Mouse (Mus musculus) forebrain, embryonic 10.5 days (tissue): ENCODE results near the gene Gpm6b. TPM values are rescaled to one million over a fixed set of nuclear protein-coding genes. Genes with fewer than 3 reads are reported as not detected.

Source experiments
- DNase-seq: peaks from one replicate; pipeline ENCODE4 v3.0.0-alpha.2; 2017; ENCODE audit warnings: low spot score; ENCODE audit errors: extremely low spot score
- H3K27ac ChIP-seq: fragments of 300-500 bp; sonication (generic); 2 replicates; pipeline ENCODE4 v1.5.1; 2016; ENCODE audit warnings: mild to moderate bottlenecking
- H3K27me3 ChIP-seq: fragments of 300-500 bp; sonication (generic); 2 replicates; pipeline ENCODE4 v1.6.1; 2016; ENCODE audit warnings: mild to moderate bottlenecking; ENCODE audit not compliant: poor library complexity, severe bottlenecking
- H3K36me3 ChIP-seq: fragments of 300-500 bp; sonication (generic); replicated peaks from 2 replicates; pipeline ENCODE4 v1.6.1; 2016; ENCODE audit warnings: mild to moderate bottlenecking, moderate library complexity
- H3K4me1 ChIP-seq: fragments of 300-500 bp; sonication (generic); 2 replicates; pipeline ENCODE4 v1.6.1; 2016
- H3K4me3 ChIP-seq: fragments of 300-500 bp; sonication (generic); 2 replicates; pipeline ENCODE4 v1.5.1; 2016; ENCODE audit warnings: mild to moderate bottlenecking, moderate library complexity
- H3K9me3 ChIP-seq: fragments of 300-500 bp; sonication (generic); 2 replicates; pipeline ENCODE4 v1.6.1; 2016; ENCODE audit warnings: mild to moderate bottlenecking, moderate library complexity
- WGBS: fragments of 180-500 bp; shearing (Covaris S2); methylation state at CpG from one replicate; pipeline ENCODE4 v1.1.7; 2016; 5-methylcytosine and 5-hydroxymethylcytosine counted together
- polyA plus RNA-seq: library from polyadenylated mRNA; unstranded; fragments of >200 nt; fragmentation: Nextera tagmentation; extraction: Ambion mirVana; gene quantifications from 2 replicates; pipeline ENCODE4 v1.2.1, GENCODE M21; 2016

Gene Gpm6b
- polyA plus RNA-seq, 1 experiment from 2014 or later: 43.5 TPM

DNA sequence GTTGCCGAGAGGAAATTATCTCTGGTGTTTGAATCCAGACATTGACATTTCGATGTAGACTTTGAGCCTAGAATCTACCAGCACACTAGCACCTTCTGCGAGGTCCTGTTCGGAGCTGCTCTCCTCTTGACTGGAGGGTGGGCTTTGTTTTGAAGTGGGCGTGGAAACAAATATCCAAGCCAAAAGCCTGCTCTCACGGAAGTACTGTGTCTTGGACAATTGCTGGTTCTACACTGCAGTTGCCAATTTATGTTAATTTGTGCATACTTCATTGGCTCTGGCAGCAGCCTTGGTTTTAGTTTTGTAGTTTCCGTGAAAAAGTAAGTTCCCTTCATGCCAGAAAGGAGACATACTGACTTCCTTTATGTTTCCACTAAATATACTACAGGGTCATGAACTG, 2.0 kb downstream of the Gpm6b start:
- no peaks in the 10 kb centered on the region for H3K9me3 ChIP-seq
- WGBS: 78% methylated on average over 7 of the region's 7 CpGs
- no peak overlapping the region for H3K4me3 ChIP-seq
- H3K4me1 ChIP-seq: peaks cover 10% of the 10 kb centered on the region; the same call in 1 of the 2 replicates
- H3K27me3 ChIP-seq: peaks cover 98% of the 10 kb centered on the region
- H3K27ac ChIP-seq: no peak overlapping the region
- DNase-seq: no peak
- no peaks in the 10 kb centered on the region for H3K36me3 ChIP-seq

DNA sequence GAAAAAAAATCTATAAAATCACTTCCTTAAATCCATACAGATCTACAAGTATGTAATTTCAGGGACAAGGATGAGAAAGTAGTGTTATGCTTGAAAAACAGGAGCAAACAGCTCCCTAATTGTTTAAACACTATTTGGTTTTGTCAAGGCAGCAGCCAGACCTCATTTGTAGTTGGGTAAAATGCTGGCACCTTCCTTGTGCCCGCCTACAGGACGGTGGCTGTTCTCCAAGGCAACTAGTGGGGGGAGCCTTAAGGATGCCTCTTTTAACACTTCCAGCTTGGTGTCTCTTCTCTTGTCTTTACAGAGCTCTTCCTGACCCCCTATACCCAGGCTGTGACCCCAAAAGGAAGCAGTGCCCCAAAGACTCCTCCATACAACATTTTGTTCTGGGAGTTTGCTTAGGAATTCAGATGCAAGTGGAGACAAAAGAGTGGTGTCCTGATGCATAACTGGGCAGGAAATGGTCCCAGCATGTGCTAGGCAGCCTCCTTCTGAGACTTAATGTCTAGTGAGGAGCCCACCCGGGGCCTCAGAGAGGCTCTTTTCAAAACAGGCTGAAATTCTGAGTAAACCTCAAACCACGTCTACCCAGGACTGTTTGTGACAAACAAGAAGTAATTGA, 4.7 kb downstream of the Gpm6b start:
- peaks cover 97% of the 10 kb centered on the region for H3K27me3 ChIP-seq
- H3K36me3 ChIP-seq: no peaks in the 10 kb centered on the region
- no peak overlapping the region for H3K4me3 ChIP-seq
- 66% methylated on average over 4 of the region's 4 CpGs for WGBS
- DNase-seq: no peak
- H3K9me3 ChIP-seq: no peaks in the 10 kb centered on the region
- peaks cover 10% of the 10 kb centered on the region; the same call in 1 of the 2 replicates for H3K4me1 ChIP-seq
- H3K27ac ChIP-seq: no peak overlapping the region

DNA sequence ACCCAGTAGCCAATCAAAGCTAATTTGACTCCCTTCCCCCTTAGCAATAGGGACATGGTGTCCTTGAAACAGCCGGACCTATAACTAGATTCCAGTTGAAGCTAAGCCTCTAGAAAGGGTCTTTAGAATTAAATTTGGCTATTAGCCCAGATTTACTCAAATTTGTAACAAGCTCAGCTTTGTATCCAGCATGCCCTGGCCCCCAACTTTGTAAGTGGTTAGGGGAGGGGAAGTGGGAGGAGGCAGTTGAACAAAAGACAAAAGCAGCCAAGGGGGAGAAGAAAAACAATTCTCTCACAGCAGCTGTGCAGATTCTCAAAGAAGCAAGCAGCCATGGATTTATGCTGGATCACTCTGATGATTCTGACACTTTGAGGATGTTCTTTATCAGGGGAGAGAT, 32.8 kb downstream of the Gpm6b start:
- H3K36me3 ChIP-seq: no peaks in the 10 kb centered on the region
- peaks cover 8% of the 10 kb centered on the region for H3K4me1 ChIP-seq
- no peak overlapping the region for H3K27ac ChIP-seq
- H3K27me3 ChIP-seq: peaks cover 80% of the 10 kb centered on the region
- H3K4me3 ChIP-seq: no peak overlapping the region
- DNase-seq: no peak
- WGBS: 24% methylated on average over 1 of the region's 1 CpGs
- no peaks in the 10 kb centered on the region for H3K9me3 ChIP-seq

DNA sequence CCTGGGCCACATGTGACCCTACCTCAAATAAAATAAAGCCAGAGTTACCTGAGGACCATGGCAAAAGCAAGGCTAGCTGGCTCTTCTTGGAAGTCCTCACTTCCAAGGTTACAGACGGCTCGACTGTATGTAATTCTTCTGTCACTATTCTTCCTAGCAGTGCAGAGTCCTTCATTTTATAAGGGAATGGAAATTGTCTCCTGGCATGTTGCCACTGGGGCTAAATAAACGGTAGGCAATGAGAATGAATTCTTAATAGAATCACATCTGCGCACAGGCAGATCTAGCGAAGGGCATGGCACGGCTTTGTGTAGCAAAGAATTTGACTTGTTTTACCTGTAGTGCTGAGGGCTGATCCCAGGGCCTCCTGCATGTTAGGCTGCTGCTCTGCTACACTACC, 33.9 kb downstream of the Gpm6b start:
- Histone ChIP-seq H3K27me3 (peaks cover 92% of the 10 kb centered on the region), H3K9me3 (no peaks in the 10 kb centered on the region)

DNA sequence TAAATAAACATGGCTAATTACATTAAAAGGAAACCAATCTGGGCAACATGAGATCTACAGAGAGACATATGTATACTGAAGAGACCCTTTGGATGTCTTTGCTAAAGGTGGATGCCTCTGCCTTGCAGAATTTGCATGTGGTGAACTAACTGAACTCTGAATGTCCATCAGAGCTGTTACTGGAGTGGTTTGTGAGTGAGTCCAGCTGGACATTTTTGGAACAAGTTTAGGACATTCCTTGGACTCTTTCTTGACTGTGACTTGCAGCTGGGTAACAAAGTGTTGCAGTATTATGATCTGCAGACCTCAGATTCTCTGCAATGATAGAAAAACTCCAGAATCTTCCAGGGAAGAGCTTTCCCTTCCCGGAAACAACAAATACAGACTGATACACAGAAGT, 41.1 kb downstream of the Gpm6b start:
- Histone ChIP-seq H3K36me3 (no peaks in the 10 kb centered on the region), H3K27ac (no peak overlapping the region), H3K9me3 (no peaks in the 10 kb centered on the region), H3K4me1 (no peaks in the 10 kb centered on the region), H3K27me3 (peaks cover 93% of the 10 kb centered on the region), H3K4me3 (no peak overlapping the region)
- WGBS: 93% methylated on average over 1 of the region's 1 CpGs
- DNase-seq: no peak

More for the DNA sequence above, 33.9 kb downstream of the Gpm6b start:
- WGBS: 92% methylated on average over 6 of the region's 6 CpGs
- Histone ChIP-seq H3K4me3 (no peak overlapping the region), H3K4me1 (peaks cover 8% of the 10 kb centered on the region), H3K27ac (no peak overlapping the region), H3K36me3 (no peaks in the 10 kb centered on the region)
- DNase-seq: no peak

DNA sequence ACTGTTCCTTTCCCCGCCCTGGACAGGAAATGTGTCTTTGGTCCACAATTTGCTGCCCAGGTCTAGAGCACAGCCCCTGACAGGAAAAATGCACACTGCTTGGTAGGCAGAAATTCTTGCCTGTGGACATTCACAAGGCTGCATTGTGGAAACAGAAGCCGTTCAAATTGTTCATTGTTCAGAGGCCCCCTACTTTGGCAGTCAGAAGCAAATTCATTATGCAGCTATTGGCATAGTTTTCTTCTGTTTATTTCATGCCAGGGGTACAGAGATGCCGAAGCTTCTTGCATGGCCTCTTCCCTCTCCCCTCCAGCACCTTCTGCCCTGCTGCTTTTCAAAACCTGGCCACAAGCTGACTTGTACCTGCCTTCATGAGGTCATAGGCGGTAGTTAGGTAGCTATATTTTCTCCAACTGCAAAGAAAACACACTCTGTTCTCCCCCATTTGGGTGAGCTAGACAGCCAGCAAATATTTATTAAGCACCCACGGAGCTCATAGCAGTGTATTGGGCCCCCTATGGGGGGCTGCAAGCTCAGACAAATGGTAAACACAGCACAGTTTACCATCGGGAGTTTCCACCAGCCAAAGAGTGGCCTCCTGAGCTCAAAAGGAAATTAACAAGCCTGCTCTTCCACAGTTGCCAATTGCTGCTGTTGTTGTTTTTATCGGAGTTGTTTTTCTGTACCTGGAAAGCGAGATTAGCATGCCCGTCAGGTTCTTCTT, 48.2 kb downstream of the Gpm6b start:
- peaks cover 97% of the 10 kb centered on the region for H3K27me3 ChIP-seq
- no peak overlapping the region for H3K4me3 ChIP-seq
- H3K27ac ChIP-seq: no peak overlapping the region
- no peaks in the 10 kb centered on the region for H3K36me3 ChIP-seq
- DNase-seq: no peak
- no peaks in the 10 kb centered on the region for H3K9me3 ChIP-seq
- 72% methylated on average over 9 of the region's 9 CpGs for WGBS
- H3K4me1 ChIP-seq: peaks cover 9% of the 10 kb centered on the region

DNA sequence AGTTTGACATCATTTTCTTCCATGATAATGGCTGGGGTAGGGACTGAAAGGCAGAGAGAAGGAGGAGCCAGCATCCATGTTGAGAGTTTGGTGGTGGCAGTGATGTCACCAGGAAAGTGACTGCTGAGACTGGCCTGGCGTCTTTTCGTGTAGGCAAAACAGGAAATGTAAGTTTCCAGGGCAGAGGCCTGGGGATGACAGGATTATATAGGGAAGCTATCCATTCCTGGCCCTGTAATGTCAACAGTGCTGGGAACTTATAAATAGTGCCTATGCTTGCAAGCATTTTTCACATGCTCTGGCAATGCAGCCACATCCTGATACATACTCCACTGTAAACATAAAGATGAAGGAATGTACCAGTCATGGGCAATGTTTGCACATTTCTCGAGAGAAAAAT, 52.6 kb downstream of the Gpm6b start:
- Histone ChIP-seq H3K4me1 (peaks cover 9% of the 10 kb centered on the region), H3K4me3 (no peak overlapping the region), H3K36me3 (no peaks in the 10 kb centered on the region), H3K27me3 (peaks cover 100% of the 10 kb centered on the region), H3K9me3 (no peaks in the 10 kb centered on the region), H3K27ac (no peak overlapping the region)
- 73% methylated on average over 3 of the region's 3 CpGs for WGBS
- DNase-seq: no peak

DNA sequence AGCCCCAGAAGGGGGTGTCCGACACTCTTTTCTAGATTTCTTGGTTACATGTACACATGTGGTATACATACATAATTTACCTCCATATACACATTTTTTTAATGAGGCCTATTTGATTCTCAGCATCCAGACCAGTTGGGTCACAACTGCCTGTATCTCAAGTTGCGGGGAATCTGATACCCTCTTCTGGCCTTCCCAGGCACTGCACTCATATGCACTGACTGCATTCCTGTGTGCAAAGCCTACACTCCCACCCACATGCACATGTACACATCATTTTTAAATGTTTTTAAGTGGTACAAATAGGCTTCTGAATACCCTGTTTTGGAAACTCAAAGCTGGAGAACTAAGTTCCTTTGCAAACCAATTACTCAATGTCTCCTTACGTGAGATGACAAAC, 54.8 kb downstream of the Gpm6b start:
- Histone ChIP-seq H3K27me3 (peaks cover 96% of the 10 kb centered on the region), H3K4me1 (no peaks in the 10 kb centered on the region), H3K9me3 (no peaks in the 10 kb centered on the region), H3K36me3 (no peaks in the 10 kb centered on the region), H3K4me3 (no peak overlapping the region), H3K27ac (no peak overlapping the region)
- 95% methylated on average over 3 of the region's 3 CpGs for WGBS
- no peak for DNase-seq

DNA sequence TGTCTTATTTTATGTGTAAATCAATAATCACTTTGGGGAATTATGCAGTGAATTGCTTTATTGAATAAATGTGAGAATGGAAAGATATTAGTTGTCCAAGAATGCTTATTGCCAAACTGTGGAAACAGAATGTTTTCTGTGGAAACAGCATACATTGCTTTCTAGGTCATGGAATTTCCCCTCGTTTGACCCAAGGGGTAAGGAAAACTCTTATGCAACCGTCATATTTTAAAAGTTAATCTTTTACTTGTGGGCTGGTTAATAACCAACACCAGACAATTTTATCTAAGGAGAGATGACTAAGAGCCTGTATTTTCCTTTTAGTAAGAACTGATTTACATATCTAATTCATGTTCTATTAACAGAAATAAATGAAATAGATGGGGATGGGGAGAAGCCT, 64.1 kb downstream of the Gpm6b start:
- Histone ChIP-seq H3K27ac (no peak overlapping the region), H3K4me3 (no peak overlapping the region), H3K9me3 (no peaks in the 10 kb centered on the region), H3K27me3 (peaks cover 95% of the 10 kb centered on the region), H3K36me3 (no peaks in the 10 kb centered on the region), H3K4me1 (no peaks in the 10 kb centered on the region)
- 80% methylated on average over 2 of the region's 2 CpGs for WGBS
- DNase-seq: no peak

DNA sequence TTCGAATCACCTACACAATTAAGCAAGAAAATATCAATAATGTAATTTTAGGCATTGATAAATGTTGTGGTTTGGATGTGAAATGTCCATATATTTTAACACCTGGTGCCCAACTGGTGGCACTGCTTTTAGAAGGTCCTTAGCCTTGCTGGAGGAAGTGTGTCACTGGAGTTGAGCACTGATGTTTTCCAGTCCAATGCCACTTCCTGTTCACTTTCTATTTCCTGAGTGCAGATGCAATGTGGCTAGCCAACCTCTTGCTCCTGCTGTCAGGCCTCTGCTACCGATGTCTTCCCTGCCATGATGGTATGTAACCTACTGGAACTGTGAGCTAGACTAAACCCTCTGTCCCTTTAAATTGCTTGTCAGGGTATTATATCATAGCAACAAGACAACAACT, 65.6 kb downstream of the Gpm6b start:
- Histone ChIP-seq H3K27me3 (peaks cover 95% of the 10 kb centered on the region), H3K9me3 (no peaks in the 10 kb centered on the region)
- no peak for DNase-seq

DNA sequence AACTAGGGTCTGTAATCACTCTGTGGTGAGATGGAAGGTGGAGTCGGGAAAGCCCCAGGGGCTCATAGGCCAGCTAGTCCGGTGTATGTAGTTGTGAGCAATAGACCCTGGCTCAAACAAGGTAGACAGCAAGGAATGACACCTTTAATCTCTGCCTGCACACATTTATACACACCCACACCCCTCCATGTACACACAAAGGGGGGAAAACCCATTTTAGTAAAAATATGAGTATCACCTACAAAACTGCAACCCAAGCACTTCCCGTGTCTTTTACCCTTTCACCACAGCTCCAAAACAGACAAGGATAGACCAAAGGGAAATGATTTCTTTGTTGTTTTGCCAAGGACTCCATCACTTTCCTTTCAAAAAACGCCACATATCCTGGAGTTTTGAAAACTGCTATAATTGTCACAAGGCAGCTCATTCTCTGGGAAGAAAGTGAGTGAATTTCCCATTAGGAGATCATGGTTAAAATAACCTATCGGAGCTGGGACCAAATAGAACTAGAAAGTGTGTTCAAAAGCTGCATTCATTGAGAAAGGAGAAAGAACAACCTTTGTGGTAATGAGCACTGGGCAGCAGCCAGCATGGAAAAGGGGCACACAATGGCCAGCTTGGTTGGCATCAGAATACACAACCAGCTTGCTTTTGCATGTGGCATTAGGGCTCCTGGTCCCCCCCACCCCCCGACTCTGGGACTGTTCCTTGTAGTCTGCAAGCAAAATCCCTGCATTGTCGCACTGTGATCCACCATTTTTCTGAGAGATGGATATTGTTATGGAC, 68.9 kb downstream of the Gpm6b start:
- Histone ChIP-seq H3K27me3 (peaks cover 93% of the 10 kb centered on the region), H3K4me1 (no peaks in the 10 kb centered on the region), H3K9me3 (no peaks in the 10 kb centered on the region), H3K36me3 (no peaks in the 10 kb centered on the region), H3K27ac (no peak overlapping the region), H3K4me3 (no peak overlapping the region)
- DNase-seq: no peak
- WGBS: 87% methylated on average over 7 of the region's 7 CpGs

More for the DNA sequence above, 65.6 kb downstream of the Gpm6b start:
- no peaks in the 10 kb centered on the region for H3K36me3 ChIP-seq
- 91% methylated on average over 2 of the region's 2 CpGs for WGBS
- no peak overlapping the region for H3K4me3 ChIP-seq
- no peak overlapping the region for H3K27ac ChIP-seq
- no peaks in the 10 kb centered on the region for H3K4me1 ChIP-seq

DNA sequence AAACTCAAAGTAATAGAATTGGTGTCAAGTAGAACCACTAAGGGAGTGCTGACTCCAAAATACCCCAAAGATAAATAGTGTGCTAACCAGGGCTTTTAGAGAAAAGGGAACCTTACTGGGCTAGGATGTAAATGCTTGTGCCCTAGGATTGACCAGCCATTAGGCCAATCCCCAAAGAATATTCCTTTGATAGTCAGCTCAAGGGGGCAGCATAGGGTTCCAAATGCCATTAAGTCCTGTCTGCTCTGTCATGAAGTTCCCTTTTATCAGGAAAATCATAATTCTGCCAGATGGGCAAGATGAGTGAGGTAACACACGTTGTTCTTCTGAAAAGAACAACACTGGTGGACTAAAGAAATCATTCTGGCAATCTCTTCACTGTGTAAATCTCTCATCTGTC, 70.1 kb downstream of the Gpm6b start:
- Histone ChIP-seq H3K27ac (no peak overlapping the region), H3K36me3 (no peaks in the 10 kb centered on the region), H3K4me1 (no peaks in the 10 kb centered on the region), H3K27me3 (peaks cover 93% of the 10 kb centered on the region), H3K9me3 (no peaks in the 10 kb centered on the region), H3K4me3 (no peak overlapping the region)
- 73% methylated on average over 1 of the region's 1 CpGs for WGBS
- DNase-seq: no peak

DNA sequence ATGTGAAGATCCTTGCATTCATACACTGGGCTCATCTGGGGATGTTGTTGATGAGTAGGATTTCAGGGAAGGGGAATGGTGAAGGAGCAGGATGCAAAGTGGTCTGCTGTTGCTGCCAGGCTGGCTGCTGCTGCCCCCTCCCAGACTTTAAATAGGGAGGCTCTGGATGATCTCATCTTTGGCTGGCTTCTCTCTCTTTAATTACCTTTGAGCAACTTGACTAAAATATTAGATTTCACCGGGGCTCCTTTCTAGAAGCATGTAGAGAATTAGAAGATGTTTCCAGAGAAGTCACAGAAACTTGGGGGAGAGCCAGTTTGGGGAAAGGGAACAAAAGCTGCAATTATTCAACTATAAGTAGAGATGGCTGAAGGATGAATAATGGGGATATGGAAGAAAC, 76.5 kb downstream of the Gpm6b start:
- Histone ChIP-seq H3K4me3 (no peak overlapping the region), H3K36me3 (no peaks in the 10 kb centered on the region), H3K27ac (no peak overlapping the region), H3K4me1 (peaks cover 6% of the 10 kb centered on the region; the same call in 1 of the 2 replicates), H3K9me3 (no peaks in the 10 kb centered on the region), H3K27me3 (peaks cover 92% of the 10 kb centered on the region)
- WGBS: 97% methylated on average over 1 of the region's 1 CpGs
- DNase-seq: no peak
